Mouse (Mus musculus): ENCODE data around the gene Zzz3.

DNA sequence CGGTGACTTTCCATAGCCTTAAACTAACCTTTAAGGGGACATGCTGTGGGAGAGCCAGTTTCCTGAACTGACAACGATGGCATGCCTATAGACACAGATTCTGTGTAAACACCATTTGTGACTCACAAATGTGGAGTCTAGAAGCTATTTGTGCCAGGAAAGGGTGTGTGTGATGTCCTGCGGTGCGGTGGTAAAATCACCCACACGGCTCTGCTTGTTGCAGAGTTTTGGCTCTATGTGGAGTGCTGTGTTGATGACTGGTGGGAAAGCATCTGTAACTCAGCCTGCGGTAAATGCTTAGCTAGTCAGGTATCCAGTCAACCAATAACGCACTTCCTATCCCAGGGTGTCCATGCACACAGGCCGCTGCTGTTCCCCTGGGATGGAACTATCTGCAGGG, 112.6 kb downstream of the Zzz3 start:
- no peak for TF ChIP-seq POLR2A (IDR thresholded peaks at IDR 0.05; ENCODE audit: borderline replicate concordance, control insufficient read depth, low read depth, low read length)
- TF ChIP-seq CTCF (IDR thresholded peaks at IDR 0.05; ENCODE audit: control insufficient read depth, insufficient read depth, low read length), result no peak

Measured in bone marrow, adult 2 months (tissue).